Mouse (Mus musculus): Measurements from ENCODE around the gene Alas2. TPM values are rescaled to one million over a fixed set of nuclear protein-coding genes. Genes with fewer than 3 reads are reported as not detected.

The Alas2 gene
- polyA plus RNA-seq (2015; fragmentation: Illumina TruSeq; extraction: RNeasy Lipid Tissue Mini Kit (QIAGEN cat#74804); ENCODE audit: low read depth, low replicate concordance): 4.4 TPM

DNA sequence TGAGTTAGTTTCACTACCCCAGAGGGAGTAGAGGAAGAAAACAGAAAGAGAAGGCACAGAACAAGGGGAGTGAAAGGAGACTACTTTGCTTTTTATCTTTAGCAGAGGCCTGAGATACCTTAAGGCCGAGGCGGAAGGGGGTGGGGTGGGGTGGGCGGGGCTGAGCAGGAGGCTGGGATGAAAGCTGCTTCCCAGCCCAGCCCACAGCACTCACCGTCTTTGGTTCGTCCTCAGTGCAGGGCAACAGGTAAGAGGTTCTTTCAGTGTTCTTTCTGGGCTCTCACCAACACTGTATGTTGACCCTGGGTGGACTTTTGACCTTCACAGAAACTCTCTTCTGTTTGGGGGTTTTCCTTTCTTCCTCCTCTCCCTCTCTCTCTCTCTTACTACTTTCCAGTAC lies at the start of gene Alas2:
Alas2 (plus strand) TSS at position 137 of the 400 bp plus-strand sequence.

DNA sequence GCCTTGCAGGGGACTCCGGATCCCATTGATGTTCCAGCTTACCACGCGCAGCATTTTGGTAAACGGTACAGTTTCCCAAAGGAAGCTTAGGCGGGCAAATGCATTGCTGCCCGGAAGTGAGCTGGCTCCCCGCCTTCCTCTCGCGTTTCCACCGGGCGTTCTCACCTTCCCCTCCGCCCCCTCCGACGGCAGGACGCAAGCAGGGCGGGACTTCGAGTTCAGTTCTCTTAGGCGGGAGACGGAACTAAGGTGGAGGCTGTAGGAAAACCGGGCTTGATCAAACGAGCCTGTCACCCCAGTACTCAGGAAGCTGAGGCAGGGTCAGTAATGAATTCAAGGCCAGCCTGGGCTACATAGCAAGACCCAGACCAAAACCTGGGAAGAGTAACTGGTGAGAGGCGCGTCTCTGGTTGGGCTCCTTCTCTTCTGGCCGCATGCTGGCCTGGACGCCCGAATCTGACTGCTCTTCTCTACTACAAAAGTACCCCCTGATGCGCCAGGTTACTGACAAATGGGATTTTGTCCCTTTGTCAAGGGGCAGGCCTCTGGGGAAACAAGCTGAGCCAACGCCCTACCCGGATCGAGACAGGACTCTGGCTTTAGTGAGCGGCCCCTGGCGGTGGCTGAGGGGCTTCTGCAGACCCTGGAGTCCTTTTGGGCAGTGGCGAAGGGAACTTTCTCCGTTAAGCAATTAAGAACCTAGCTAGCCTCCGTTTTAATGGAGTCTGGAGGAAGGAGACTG lies 41.0 kb downstream of the Alas2 start, which contains the start of gene Pfkfb1:
Pfkfb1 (plus strand) TSS at position 207 of the 742 bp plus-strand sequence.

DNA sequence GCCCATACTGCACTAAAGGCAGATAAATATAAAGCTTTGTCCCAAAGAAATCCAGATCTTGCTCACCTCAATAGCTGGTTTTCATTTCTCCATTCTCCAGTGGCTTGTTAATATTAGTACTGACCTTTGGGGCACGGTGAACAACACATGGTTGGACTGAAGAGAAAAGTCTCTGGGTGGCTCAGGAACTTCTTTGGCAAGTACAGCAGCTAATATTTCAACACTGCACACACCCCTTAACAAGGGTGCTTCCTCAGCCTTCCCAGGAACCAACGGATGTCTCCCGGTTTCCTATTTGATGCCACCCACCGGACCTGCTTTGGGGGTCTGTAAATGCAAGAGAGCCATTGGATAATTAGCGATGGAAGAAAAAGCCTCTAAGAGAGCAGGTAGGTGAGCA lies 42.5 kb downstream of the Alas2 start, which contains the start of gene Apex2:
Apex2 (minus strand) TSS at position 173 of the 400 bp plus-strand sequence.

Other genes starting within 250 kb of the Alas2 start
- 45.0 TPM for gene Tmem29, start 88.2 kb upstream of the Alas2 start, polyA plus RNA-seq (2015; fragmentation: Illumina TruSeq; extraction: RNeasy Lipid Tissue Mini Kit (QIAGEN cat#74804); ENCODE audit: low read depth, low replicate concordance)
- 1.5 TPM for gene Pfkfb1, start 40.9 kb downstream of the Alas2 start, polyA plus RNA-seq (2015; fragmentation: Illumina TruSeq; extraction: RNeasy Lipid Tissue Mini Kit (QIAGEN cat#74804); ENCODE audit: low read depth, low replicate concordance)
- gene Apex2, start 42.5 kb downstream of the Alas2 start, polyA plus RNA-seq (2015; fragmentation: Illumina TruSeq; extraction: RNeasy Lipid Tissue Mini Kit (QIAGEN cat#74804); ENCODE audit: low read depth, low replicate concordance): 6.0 TPM
- 74.6 TPM for gene Tro, start 110.2 kb downstream of the Alas2 start, polyA plus RNA-seq (2015; fragmentation: Illumina TruSeq; extraction: RNeasy Lipid Tissue Mini Kit (QIAGEN cat#74804); ENCODE audit: low read depth, low replicate concordance)

All from brain, adult 10 weeks (tissue).